Mouse (Mus musculus) liver, embryonic 13.5 days (tissue): ENCODE data around the gene Zfp706. TPM values are rescaled to one million over a fixed set of nuclear protein-coding genes. Genes with fewer than 3 reads are reported as not detected.
A peak's percentile ranks its signal among the peaks of the same experiment; 100 is the strongest.

ENCODE experiments used
- ATAC-seq: fragments of 200-750 bp; cut with Nextera tagmentation; 2 replicates; pipeline ENCODE4 v1.8.0; 2017; ENCODE audit warnings: low read depth, mild to moderate bottlenecking, moderate number of reproducible peaks, moderate library complexity
- DNase-seq: peaks from one replicate; pipeline ENCODE4 v3.0.0; 2022
- H3K27ac ChIP-seq: fragments of 300-500 bp; sonication (generic); 2 replicates; pipeline ENCODE4 v1.5.1; 2015; ENCODE audit warnings: moderate library complexity, mild to moderate bottlenecking, inconsistent platforms
- H3K27me3 ChIP-seq: fragments of 300-500 bp; sonication (generic); 2 replicates; pipeline ENCODE4 v1.6.1; 2015; ENCODE audit warnings: mild to moderate bottlenecking, inconsistent platforms
- H3K36me3 ChIP-seq: fragments of 300-500 bp; sonication (generic); 2 replicates; pipeline ENCODE4 v1.6.1; 2015; ENCODE audit warnings: mild to moderate bottlenecking, inconsistent platforms
- H3K4me1 ChIP-seq: fragments of 300-500 bp; sonication (generic); replicated peaks from 2 replicates; pipeline ENCODE4 v1.6.1; 2015; ENCODE audit warnings: inconsistent platforms
- H3K4me2 ChIP-seq: fragments of 300-500 bp; sonication (generic); 2 replicates; pipeline ENCODE4 v1.6.1; 2015; ENCODE audit warnings: inconsistent platforms, mild to moderate bottlenecking, moderate library complexity
- H3K4me3 ChIP-seq: fragments of 300-500 bp; sonication (generic); replicated peaks from 2 replicates; pipeline ENCODE4 v1.5.1; 2015; ENCODE audit warnings: mild to moderate bottlenecking, inconsistent platforms
- H3K9ac ChIP-seq: fragments of 300-500 bp; sonication (generic); 2 replicates; pipeline ENCODE4 v1.6.1; 2015; ENCODE audit warnings: mild to moderate bottlenecking, inconsistent platforms
- H3K9me3 ChIP-seq: fragments of 300-500 bp; sonication (generic); replicated peaks from 2 replicates; pipeline ENCODE4 v1.6.1; 2016; ENCODE audit warnings: inconsistent platforms
- WGBS: fragments of 180-500 bp; shearing (Covaris S2); methylation state at CpG from one replicate; pipeline ENCODE4 v1.1.7; 2015; ENCODE audit not compliant: insufficient replicate concordance; 5-methylcytosine and 5-hydroxymethylcytosine counted together
- polyA plus RNA-seq: library from polyadenylated mRNA; unstranded; fragments of >200 nt; fragmentation: Nextera tagmentation; extraction: Ambion mirVana; gene quantifications from 2 replicates; pipeline ENCODE4 v1.2.1, GENCODE M21; 2015

Gene Zfp706
- polyA plus RNA-seq, 1 experiment from 2014 or later: 272 TPM

- H3K9me3 ChIP-seq: no peaks in the 10 kb centered on the region
- ATAC-seq (peak; percentile 79), DNase-seq (peak; percentile 79)
- no peak overlapping the region for H3K27ac ChIP-seq
- 0 out of 2 replicates have a peak overlapping the region, but pooled peaks have one; percentile 4 for H3K4me2 ChIP-seq
- H3K36me3 ChIP-seq: no peaks in the 10 kb centered on the region
- WGBS: 53% methylated on average over 17 of the region's 17 CpGs
- no peak overlapping the region for H3K4me3 ChIP-seq
- H3K9ac ChIP-seq: no peak overlapping the region
- peaks cover 4% of the 10 kb centered on the region; the same call in 1 of the 2 replicates for H3K27me3 ChIP-seq
- H3K4me1 ChIP-seq: peaks cover 11% of the 10 kb centered on the region
Measured at GRCm38 (mm10) chr15:36960010-36960875, 47.3 kb downstream of the Zfp706 start.

- Histone ChIP-seq H3K9ac (no peak overlapping the region), H3K4me3 (no peak overlapping the region), H3K4me2 (no peak overlapping the region), H3K4me1 (peaks cover 11% of the 10 kb centered on the region), H3K9me3 (no peaks in the 10 kb centered on the region), H3K27ac (no peak overlapping the region), H3K27me3 (peaks cover 11% of the 10 kb centered on the region), H3K36me3 (no peaks in the 10 kb centered on the region)
- DNase-seq (no peak), ATAC-seq (no peak)
- whole genome bisulfite sequencing: 58% methylated on average over 3 of the region's 3 CpGs
Measured at GRCm38 (mm10) chr15:36956221-36956620, 51.4 kb downstream of the Zfp706 start.

- 68% methylated on average over 2 of the region's 2 CpGs for WGBS
- no peak overlapping the region for H3K4me3 ChIP-seq
- peaks cover 7% of the 10 kb centered on the region for H3K27me3 ChIP-seq
- no peaks in the 10 kb centered on the region for H3K36me3 ChIP-seq
- DNase-seq (no peak), ATAC-seq (no peak)
- H3K4me1 ChIP-seq: peaks cover 2% of the 10 kb centered on the region; the same call in 1 of the 2 replicates
- H3K9me3 ChIP-seq: no peaks in the 10 kb centered on the region
- no peak overlapping the region for H3K9ac ChIP-seq
- no peak overlapping the region for H3K4me2 ChIP-seq
- H3K27ac ChIP-seq: no peak overlapping the region
Measured at GRCm38 (mm10) chr15:36950258-36950657, 57.3 kb downstream of the Zfp706 start.

DNA sequence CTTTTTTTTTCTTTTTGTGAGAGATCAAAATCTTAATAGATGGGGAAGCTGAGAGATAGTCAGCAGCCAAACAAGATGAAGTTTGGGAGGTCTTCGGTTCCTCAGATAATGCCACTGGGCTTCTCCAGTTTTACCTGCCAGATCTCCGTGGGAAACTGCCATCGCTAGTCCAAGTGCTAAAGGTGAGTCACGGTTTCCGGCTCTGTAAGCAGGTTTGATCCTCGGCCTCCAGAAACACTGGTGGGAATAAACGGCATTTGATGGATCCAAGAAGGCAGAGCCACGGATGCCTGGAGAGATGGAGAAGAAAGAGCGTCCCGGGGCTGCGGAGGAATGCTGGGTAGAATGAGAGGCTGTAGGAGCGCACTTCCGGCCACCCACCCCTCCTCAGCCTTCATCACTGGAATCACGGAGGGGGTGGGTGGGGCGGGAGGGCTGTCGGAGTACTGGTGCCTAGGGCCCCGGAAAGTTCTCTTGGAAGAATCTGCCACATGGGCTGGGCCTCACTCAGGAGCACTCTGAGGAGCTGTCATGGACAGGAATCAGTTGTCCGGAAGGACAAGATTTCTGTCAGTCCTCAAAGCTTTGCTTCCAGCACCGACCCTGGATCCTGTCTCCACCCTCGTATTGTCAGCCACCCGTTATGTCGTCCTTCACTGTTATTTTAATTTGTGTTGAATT lies 58.6 kb downstream of the Zfp706 start:
- H3K36me3 ChIP-seq: no peaks in the 10 kb centered on the region
- H3K27ac ChIP-seq: no peak overlapping the region
- 76% methylated on average over 22 of the region's 22 CpGs for WGBS
- DNase-seq: no peak
- no peak for ATAC-seq
- no peaks in the 10 kb centered on the region for H3K9me3 ChIP-seq
- no peak overlapping the region for H3K4me2 ChIP-seq
- H3K4me1 ChIP-seq: peaks cover 2% of the 10 kb centered on the region; the same call in 1 of the 2 replicates
- H3K9ac ChIP-seq: no peak overlapping the region
- no peak overlapping the region for H3K4me3 ChIP-seq
- no peaks in the 10 kb centered on the region for H3K27me3 ChIP-seq
